Mouse (Mus musculus): ENCODE results near the gene Gm17728. TPM values are rescaled to one million over a fixed set of nuclear protein-coding genes. Genes with fewer than 3 reads are reported as not detected.

The Gm17728 gene
- polyA plus RNA-seq, 1 experiment from 2014 or later = not detected

Other genes starting within 250 kb of the Gm17728 start
- not detected in 2 replicates for gene Pabpc6, start 247.7 kb downstream of the Gm17728 start, polyA plus RNA-seq (2016; fragmentation: Nextera tagmentation; extraction: Ambion mirVana)

Data from heart, embryonic 12.5 days (tissue).